Mouse (Mus musculus) brain, embryonic 18.5 days (tissue): ENCODE measurements around the gene Mta3.
A peak's percentile ranks its signal among the peaks of the same experiment; 100 is the strongest.
"Not testable (repeated sequence)": the region's sequence is repeated elsewhere in the genome, so short reads cannot be mapped to it uniquely, and the experiment has no call there.

Experiments
- DNase-seq: peaks from one replicate; pipeline ENCODE4 v3.0.0-alpha.2; 2012; ENCODE audit warnings: low read depth, low spot score

The Mta3 gene

GRCm38 (mm10) chr17:83849081-83849675 lies 143.2 kb downstream of the Mta3 start:
- no peak for DNase-seq

GRCm38 (mm10) chr17:83849717-83850116 lies 143.8 kb downstream of the Mta3 start:
- no peak for DNase-seq

- no peak for DNase-seq
Observed at GRCm38 (mm10) chr17:83850458-83850857, 144.5 kb downstream of the Mta3 start.

GRCm38 (mm10) chr17:83850864-83851263 lies 144.9 kb downstream of the Mta3 start:
- DNase-seq: no peak

- no peak for DNase-seq
Observed at GRCm38 (mm10) chr17:83853831-83854230, 147.9 kb downstream of the Mta3 start.

- DNase-seq: no peak
Observed at GRCm38 (mm10) chr17:83854284-83854918, 148.4 kb downstream of the Mta3 start.

GRCm38 (mm10) chr17:83858413-83858812 lies 152.4 kb downstream of the Mta3 start:
- no peak for DNase-seq

GRCm38 (mm10) chr17:83859639-83860038 lies 153.7 kb downstream of the Mta3 start:
- no peak for DNase-seq

GRCm38 (mm10) chr17:83860224-83860623 lies 154.3 kb downstream of the Mta3 start:
- DNase-seq: no peak

GRCm38 (mm10) chr17:83860968-83861367 lies 155.0 kb downstream of the Mta3 start:
- DNase-seq: not testable (repeated sequence)

GRCm38 (mm10) chr17:83861444-83862133 lies 155.6 kb downstream of the Mta3 start:
- peak; percentile 86 for DNase-seq

GRCm38 (mm10) chr17:83862134-83862881 lies 156.3 kb downstream of the Mta3 start:
- no peak for DNase-seq

- DNase-seq: no peak
Observed at GRCm38 (mm10) chr17:83865366-83865765, 159.4 kb downstream of the Mta3 start.

GRCm38 (mm10) chr17:83866582-83866981 lies 160.6 kb downstream of the Mta3 start:
- no peak for DNase-seq

GRCm38 (mm10) chr17:83870385-83870784 lies 164.4 kb downstream of the Mta3 start:
- DNase-seq: no peak
